Mouse (Mus musculus) urinary bladder, adult 2 months (tissue): ENCODE data around the gene Fbrsl1. TPM values are rescaled to one million over a fixed set of nuclear protein-coding genes. Genes with fewer than 3 reads are reported as not detected.

Experiments used
- DNase-seq: peaks from one replicate; pipeline ENCODE4 v3.0.0; 2022; ENCODE audit warnings: low spot score
- polyA plus RNA-seq: library from polyadenylated mRNA; depleted of rRNA; stranded (reverse); fragments of >200 nt; gene quantifications from 2 replicates; pipeline ENCODE4 v1.2.3, GENCODE M21; 2012; rRNA removed

The Fbrsl1 gene
- polyA plus RNA-seq, 1 experiment: 22.1 TPM

- DNase-seq: no peak
Measured at GRCm38 (mm10) chr5:110363822-110364545, 84.3 kb downstream of the Fbrsl1 start.

GRCm38 (mm10) chr5:110363179-110363821 is 85.0 kb downstream of the Fbrsl1 start:
- DNase-seq: peak; percentile 64

- DNase-seq: no peak
Measured at GRCm38 (mm10) chr5:110362813-110363178, 85.5 kb downstream of the Fbrsl1 start.

- no peak for DNase-seq
Measured at GRCm38 (mm10) chr5:110361465-110361864, 86.8 kb downstream of the Fbrsl1 start.

GRCm38 (mm10) chr5:110357531-110358179 is 90.6 kb downstream of the Fbrsl1 start:
- peak; percentile 51 for DNase-seq

- no peak for DNase-seq
Measured at GRCm38 (mm10) chr5:110354716-110355115, 93.6 kb downstream of the Fbrsl1 start.

- DNase-seq: no peak
Measured at GRCm38 (mm10) chr5:110347006-110347405, 101.3 kb downstream of the Fbrsl1 start.

GRCm38 (mm10) chr5:110345553-110345952 is 102.8 kb downstream of the Fbrsl1 start:
- DNase-seq: no peak

- no peak for DNase-seq
Measured at GRCm38 (mm10) chr5:110344524-110344923, 103.8 kb downstream of the Fbrsl1 start, which contains the start of gene Lrcol1. Gene Lrcol1 (plus strand): TSS chr5:110344730.

GRCm38 (mm10) chr5:110342648-110343284 is 105.5 kb downstream of the Fbrsl1 start, which contains the start of gene P2rx2:
Gene P2rx2 (minus strand): TSS chr5:110343212.
- DNase-seq: peak; percentile 37

GRCm38 (mm10) chr5:110338792-110339191 is 109.5 kb downstream of the Fbrsl1 start:
- DNase-seq: no peak

- DNase-seq: no peak
Measured at GRCm38 (mm10) chr5:110330508-110330907, 117.8 kb downstream of the Fbrsl1 start.

GRCm38 (mm10) chr5:110313127-110313526 is 135.2 kb downstream of the Fbrsl1 start:
- no peak for DNase-seq

Other genes starting within 250 kb of the Fbrsl1 start
- 24.6 and 30.4 TPM in 2 replicates for gene Ankle2, start 217.5 kb downstream of the Fbrsl1 start, polyA plus RNA-seq
- gene Pgam5, start 178.6 kb downstream of the Fbrsl1 start, polyA plus RNA-seq: 19.1 and 21.5 TPM in 2 replicates
- 5.1 and 5.6 TPM in 2 replicates for gene Pxmp2, start 162.3 kb downstream of the Fbrsl1 start, polyA plus RNA-seq
- gene Pole, start 162.2 kb downstream of the Fbrsl1 start, polyA plus RNA-seq: 2.2 and 2.3 TPM in 2 replicates
- gene P2rx2, start 105.3 kb downstream of the Fbrsl1 start, polyA plus RNA-seq: 1.7 and 1.8 TPM in 2 replicates
- gene Lrcol1, start 103.8 kb downstream of the Fbrsl1 start, polyA plus RNA-seq: not detected in 2 replicates
- 3.9 and 4.0 TPM in 2 replicates for gene Galnt9, start 95.9 kb upstream of the Fbrsl1 start, polyA plus RNA-seq
- gene Noc4l, start 204.9 kb upstream of the Fbrsl1 start, polyA plus RNA-seq: 26.8 and 31.1 TPM in 2 replicates
- gene Ddx51, start 204.9 kb upstream of the Fbrsl1 start, polyA plus RNA-seq: 15.7 and 16.7 TPM in 2 replicates